Mouse (Mus musculus): ENCODE measurements around the gene Slc28a3.

Gene Slc28a3

GRCm38 (mm10) chr13:58610716-58611115, at the start of gene Slc28a3:
Gene Slc28a3 (minus strand): TSS chr13:58610877.
- no peak for ATAC-seq (ENCODE audit: insufficient number of reproducible peaks, low FRiP score, low TSS enrichment)

GRCm38 (mm10) chr13:58657987-58658386, 47.3 kb upstream of the Slc28a3 start:
- ATAC-seq (ENCODE audit: insufficient number of reproducible peaks, low FRiP score, low TSS enrichment) = no peak

GRCm38 (mm10) chr13:58656885-58657284, 46.2 kb upstream of the Slc28a3 start:
- ATAC-seq (ENCODE audit: insufficient number of reproducible peaks, low FRiP score, low TSS enrichment) = no peak

- ATAC-seq (ENCODE audit: insufficient number of reproducible peaks, low FRiP score, low TSS enrichment) = no peak
Observed at GRCm38 (mm10) chr13:58655552-58655951, 44.9 kb upstream of the Slc28a3 start.

- ATAC-seq (ENCODE audit: insufficient number of reproducible peaks, low FRiP score, low TSS enrichment) = no peak
Observed at GRCm38 (mm10) chr13:58640330-58640729, 29.7 kb upstream of the Slc28a3 start.

GRCm38 (mm10) chr13:58638950-58639349, 28.3 kb upstream of the Slc28a3 start:
- ATAC-seq (ENCODE audit: insufficient number of reproducible peaks, low FRiP score, low TSS enrichment) = peak; percentile 72

GRCm38 (mm10) chr13:58637360-58638002, 26.8 kb upstream of the Slc28a3 start:
- peak; percentile 67; the same call in 1 of the 2 replicates for ATAC-seq (ENCODE audit: insufficient number of reproducible peaks, low FRiP score, low TSS enrichment)

- no peak for ATAC-seq (ENCODE audit: insufficient number of reproducible peaks, low FRiP score, low TSS enrichment)
Observed at GRCm38 (mm10) chr13:58633887-58634286, 23.2 kb upstream of the Slc28a3 start.

- ATAC-seq (ENCODE audit: insufficient number of reproducible peaks, low FRiP score, low TSS enrichment) = no peak
Observed at GRCm38 (mm10) chr13:58630756-58631155, 20.1 kb upstream of the Slc28a3 start.

GRCm38 (mm10) chr13:58629365-58630050, 18.8 kb upstream of the Slc28a3 start:
- ATAC-seq (ENCODE audit: insufficient number of reproducible peaks, low FRiP score, low TSS enrichment) = no peak

GRCm38 (mm10) chr13:58622647-58623046, 12.0 kb upstream of the Slc28a3 start:
- no peak for ATAC-seq (ENCODE audit: insufficient number of reproducible peaks, low FRiP score, low TSS enrichment)

GRCm38 (mm10) chr13:58619301-58619700, 8.6 kb upstream of the Slc28a3 start:
- ATAC-seq (ENCODE audit: insufficient number of reproducible peaks, low FRiP score, low TSS enrichment) = no peak

- no peak for ATAC-seq (ENCODE audit: insufficient number of reproducible peaks, low FRiP score, low TSS enrichment)
Observed at GRCm38 (mm10) chr13:58610059-58610458, 618 bp downstream of the Slc28a3 start.

GRCm38 (mm10) chr13:58601201-58601855, 9.3 kb downstream of the Slc28a3 start:
- no peak for ATAC-seq (ENCODE audit: insufficient number of reproducible peaks, low FRiP score, low TSS enrichment)

- no peak for ATAC-seq (ENCODE audit: insufficient number of reproducible peaks, low FRiP score, low TSS enrichment)
Observed at GRCm38 (mm10) chr13:58598578-58598977, 12.1 kb downstream of the Slc28a3 start.

GRCm38 (mm10) chr13:58593129-58593528, 17.5 kb downstream of the Slc28a3 start:
- ATAC-seq (ENCODE audit: insufficient number of reproducible peaks, low FRiP score, low TSS enrichment) = no peak

GRCm38 (mm10) chr13:58591912-58592311, 18.8 kb downstream of the Slc28a3 start:
- no peak for ATAC-seq (ENCODE audit: insufficient number of reproducible peaks, low FRiP score, low TSS enrichment)

- no peak for ATAC-seq (ENCODE audit: insufficient number of reproducible peaks, low FRiP score, low TSS enrichment)
Observed at GRCm38 (mm10) chr13:58590630-58591029, 20.0 kb downstream of the Slc28a3 start.

- ATAC-seq (ENCODE audit: insufficient number of reproducible peaks, low FRiP score, low TSS enrichment) = 0 out of 2 replicates have a peak, but pooled peaks have one; percentile 56
Observed at GRCm38 (mm10) chr13:58589517-58589858, 21.2 kb downstream of the Slc28a3 start.

- ATAC-seq (ENCODE audit: insufficient number of reproducible peaks, low FRiP score, low TSS enrichment) = no peak
Observed at GRCm38 (mm10) chr13:58588655-58589516, 21.8 kb downstream of the Slc28a3 start.

GRCm38 (mm10) chr13:58587962-58588361, 22.7 kb downstream of the Slc28a3 start:
- no peak for ATAC-seq (ENCODE audit: insufficient number of reproducible peaks, low FRiP score, low TSS enrichment)

Measured in cerebellum, adult (tissue).